Mouse (Mus musculus) liver, postnatal 0 days (tissue): ENCODE measurements around the gene Aox2. TPM values are rescaled to one million over a fixed set of nuclear protein-coding genes. Genes with fewer than 3 reads are reported as not detected.

ENCODE experiments used
- ATAC-seq: fragments of 200-750 bp; cut with Nextera tagmentation; 2 replicates; pipeline ENCODE4 v1.8.0; 2017; ENCODE audit warnings: mild to moderate bottlenecking, moderate library complexity
- DNase-seq: peaks from one replicate; pipeline ENCODE4 v3.0.0-alpha.2; 2016
- H3K27ac ChIP-seq: fragments of 300-500 bp; sonication (generic); 2 replicates; pipeline ENCODE4 v1.5.1; 2014; ENCODE audit warnings: antibody characterized with exemption, moderate library complexity, mild to moderate bottlenecking, low read depth
- H3K27me3 ChIP-seq: fragments of 300-500 bp; sonication (generic); 2 replicates; pipeline ENCODE4 v1.6.1; 2014; ENCODE audit warnings: low read length, control low read depth, mixed read lengths; ENCODE audit not compliant: insufficient read depth
- H3K36me3 ChIP-seq: fragments of 300-500 bp; sonication (generic); replicated peaks from 2 replicates; pipeline ENCODE4 v1.6.1; 2014; ENCODE audit warnings: mild to moderate bottlenecking, control low read depth, low read length, moderate library complexity, mixed read lengths; ENCODE audit not compliant: insufficient read depth
- H3K4me1 ChIP-seq: fragments of 300-500 bp; sonication (generic); 2 replicates; pipeline ENCODE4 v1.6.1; 2014; ENCODE audit warnings: antibody characterized with exemption, mild to moderate bottlenecking, control low read depth; ENCODE audit not compliant: insufficient read depth
- H3K4me2 ChIP-seq: fragments of 300-500 bp; sonication (generic); 2 replicates; pipeline ENCODE4 v1.6.1; 2014; ENCODE audit warnings: low read depth, mild to moderate bottlenecking, low read length, moderate library complexity, mixed read lengths
- H3K4me3 ChIP-seq: fragments of 300-500 bp; sonication (generic); 2 replicates; pipeline ENCODE4 v1.5.1; 2014; ENCODE audit warnings: low read depth, low read length
- H3K9ac ChIP-seq: fragments of 300-500 bp; sonication (generic); replicated peaks from 2 replicates; pipeline ENCODE4 v1.6.1; 2014; ENCODE audit warnings: mild to moderate bottlenecking, moderate library complexity
- H3K9me3 ChIP-seq: fragments of 300-500 bp; sonication (generic); 2 replicates; pipeline ENCODE4 v1.6.1; 2016; ENCODE audit warnings: mild to moderate bottlenecking, control low read depth, low read length, mixed read lengths
- CTCF ChIP-seq: sonication (generic); IDR thresholded peaks from 2 replicates; pipeline ENCODE4 v1.5.1; 2016; ENCODE audit warnings: antibody characterized with exemption, low read depth
- EP300 ChIP-seq: IDR thresholded peaks from 2 replicates; pipeline ENCODE4 v1.6.1; 2016; ENCODE audit warnings: antibody characterized with exemption, low read depth, mild to moderate bottlenecking
- WGBS: fragments of 180-500 bp; shearing (Covaris S2); extraction: QIAGEN DNeasy Blood & Tissue Kit; methylation state at CpG from one replicate; pipeline ENCODE4 v1.1.7; 2014; ENCODE audit not compliant: insufficient replicate concordance; 5-methylcytosine and 5-hydroxymethylcytosine counted together
- polyA plus RNA-seq: library from polyadenylated mRNA; unstranded; fragments of >200 nt; fragmentation: Nextera tagmentation; extraction: Ambion mirVana; gene quantifications from 2 replicates; pipeline ENCODE4 v1.2.1, GENCODE M21; 2015

Aox2 gene
- polyA plus RNA-seq, 1 experiment from 2014 or later = 0.01 TPM

- H3K9me3 ChIP-seq = no peaks in the 10 kb centered on the region
- WGBS = 64% methylated on average over 13 of the region's 13 CpGs
- no peaks in the 10 kb centered on the region for H3K36me3 ChIP-seq
- no peak overlapping the region for H3K4me3 ChIP-seq
- TF ChIP-seq CTCF (no peak), EP300 (no peak)
- DNase-seq = no peak
- H3K4me2 ChIP-seq = no peak overlapping the region
- no peaks in the 10 kb centered on the region for H3K4me1 ChIP-seq
- H3K9ac ChIP-seq = no peak overlapping the region
- H3K27ac ChIP-seq = no peak overlapping the region
- H3K27me3 ChIP-seq = no peaks in the 10 kb centered on the region
- ATAC-seq = no peak
These were observed 13.5 kb downstream of the Aox2 start for GRCm38 (mm10) chr1:58291394-58292300.

GRCm38 (mm10) chr1:58294730-58295129, 16.6 kb downstream of the Aox2 start:
- H3K27me3 ChIP-seq = no peaks in the 10 kb centered on the region
- DNase-seq (no peak), ATAC-seq (no peak)
- 54% methylated on average over 5 of the region's 5 CpGs for WGBS
- H3K4me1 ChIP-seq = no peaks in the 10 kb centered on the region
- no peaks in the 10 kb centered on the region for H3K9me3 ChIP-seq
- H3K9ac ChIP-seq = no peak overlapping the region
- no peak overlapping the region for H3K4me3 ChIP-seq
- no peaks in the 10 kb centered on the region for H3K36me3 ChIP-seq
- TF ChIP-seq EP300 (no peak), CTCF (no peak)
- no peak overlapping the region for H3K4me2 ChIP-seq
- no peak overlapping the region for H3K27ac ChIP-seq

- no peaks in the 10 kb centered on the region for H3K36me3 ChIP-seq
- TF ChIP-seq EP300 (no peak), CTCF (peak; percentile 83)
- peak; percentile 67 for ATAC-seq
- peak; percentile 65 for DNase-seq
- 6% methylated on average over 7 of the region's 7 CpGs for WGBS
- no peaks in the 10 kb centered on the region for H3K4me1 ChIP-seq
- H3K9ac ChIP-seq = no peak overlapping the region
- H3K27ac ChIP-seq = no peak overlapping the region
- no peak overlapping the region for H3K4me3 ChIP-seq
- no peaks in the 10 kb centered on the region for H3K9me3 ChIP-seq
- H3K4me2 ChIP-seq = no peak overlapping the region
- H3K27me3 ChIP-seq = no peaks in the 10 kb centered on the region
These were observed 18.2 kb downstream of the Aox2 start for GRCm38 (mm10) chr1:58296278-58296677.

- WGBS = 47% methylated on average over 4 of the region's 4 CpGs
- DNase-seq (no peak), ATAC-seq (no peak)
- Histone ChIP-seq H3K27ac (no peak overlapping the region), H3K36me3 (no peaks in the 10 kb centered on the region), H3K9ac (no peak overlapping the region), H3K9me3 (no peaks in the 10 kb centered on the region), H3K4me3 (no peak overlapping the region), H3K4me1 (no peaks in the 10 kb centered on the region), H3K27me3 (no peaks in the 10 kb centered on the region), H3K4me2 (no peak overlapping the region)
- TF ChIP-seq EP300 (no peak), CTCF (no peak)
These were observed 18.7 kb downstream of the Aox2 start for GRCm38 (mm10) chr1:58296821-58297220.

- no peak overlapping the region for H3K27ac ChIP-seq
- DNase-seq (no peak), ATAC-seq (no peak)
- H3K9ac ChIP-seq = no peak overlapping the region
- no peaks in the 10 kb centered on the region for H3K27me3 ChIP-seq
- no peaks in the 10 kb centered on the region for H3K36me3 ChIP-seq
- H3K4me3 ChIP-seq = no peak overlapping the region
- H3K4me2 ChIP-seq = no peak overlapping the region
- no peaks in the 10 kb centered on the region for H3K9me3 ChIP-seq
- WGBS = 63% methylated on average over 6 of the region's 6 CpGs
- TF ChIP-seq EP300 (no peak), CTCF (no peak)
- H3K4me1 ChIP-seq = no peaks in the 10 kb centered on the region
These were observed 20.2 kb downstream of the Aox2 start for GRCm38 (mm10) chr1:58298347-58298746.

- no peak for ATAC-seq
- Histone ChIP-seq H3K27me3 (no peaks in the 10 kb centered on the region), H3K9me3 (no peaks in the 10 kb centered on the region), H3K27ac (no peak overlapping the region), H3K4me3 (no peak overlapping the region), H3K4me2 (no peak overlapping the region), H3K36me3 (no peaks in the 10 kb centered on the region), H3K9ac (no peak overlapping the region), H3K4me1 (0 out of 2 replicates have a peak, but pooled peaks cover 3% of the 10 kb centered on the region)
- DNase-seq = no peak
- TF ChIP-seq EP300 = no peak
- TF ChIP-seq CTCF = no peak
- WGBS = 73% methylated on average over 7 of the region's 7 CpGs
These were observed 22.9 kb downstream of the Aox2 start for GRCm38 (mm10) chr1:58301073-58301472.
